Mouse (Mus musculus): Measurements from ENCODE around the gene Rin1. TPM values are rescaled to one million over a fixed set of nuclear protein-coding genes. Genes with fewer than 3 reads are reported as not detected.
A peak's percentile ranks its signal among the peaks of the same experiment; 100 is the strongest.

Rin1 gene
- polyA plus RNA-seq, 1 experiment from 2014 or later, result 1.1 TPM

- 11% methylated on average over 41 of the region's 41 CpGs for WGBS
- ATAC-seq (ENCODE audit: low FRiP score) (0 out of 2 replicates have a peak, but pooled peaks have one; percentile 1), DNase-seq (ENCODE audit: low spot score) (no peak)
Measured at GRCm38 (mm10) chr19:5039301-5040114, 10.8 kb upstream of the Rin1 start.

GRCm38 (mm10) chr19:5040862-5041523 is 9.3 kb upstream of the Rin1 start, which contains the start of gene Brms1:
Gene Brms1 (plus strand): TSS chr19:5041354.
- H3K4me1 ChIP-seq (replicated peaks; ENCODE audit: control insufficient read depth, insufficient read depth, low read length), result peaks cover 27% of the 10 kb centered on the region
- DNase-seq (ENCODE audit: low spot score), result peak; percentile 97
- ATAC-seq (ENCODE audit: low FRiP score), result peak; percentile 77
- H3K27me3 ChIP-seq (ENCODE audit: control insufficient read depth, insufficient read depth, low read length), result no peaks in the 10 kb centered on the region
- H3K36me3 ChIP-seq (replicated peaks; ENCODE audit: control insufficient read depth, insufficient read depth), result peaks cover 27% of the 10 kb centered on the region
- 6% methylated on average over 40 of the region's 40 CpGs for WGBS
- H3K27ac ChIP-seq, result peak within 1 kb of the TSS; percentile 69
- H3K4me3 ChIP-seq (replicated peaks; ENCODE audit: low read length), result peak within 1 kb of the TSS; percentile 80
- peak within 1 kb of the TSS; percentile 87 for H3K9ac ChIP-seq
- H3K4me2 ChIP-seq (replicated peaks), result peak within 1 kb of the TSS; percentile 96
- H3K9me3 ChIP-seq (ENCODE audit: control insufficient read depth, low read length), result no peaks in the 10 kb centered on the region

More at GRCm38 (mm10) chr19:5039301-5040114, 10.8 kb upstream of the Rin1 start:
- Histone ChIP-seq H3K4me2 (replicated peaks) (peak overlapping the region; percentile 96), H3K9me3 (ENCODE audit: control insufficient read depth, low read length) (no peaks in the 10 kb centered on the region), H3K27me3 (ENCODE audit: control insufficient read depth, insufficient read depth, low read length) (no peaks in the 10 kb centered on the region), H3K4me3 (replicated peaks; ENCODE audit: low read length) (peak overlapping the region; percentile 80), H3K4me1 (replicated peaks; ENCODE audit: control insufficient read depth, insufficient read depth, low read length) (peaks cover 27% of the 10 kb centered on the region), H3K27ac (peak overlapping the region; percentile 86), H3K36me3 (replicated peaks; ENCODE audit: control insufficient read depth, insufficient read depth) (peaks cover 21% of the 10 kb centered on the region), H3K9ac (peak overlapping the region; percentile 87)

GRCm38 (mm10) chr19:5041588-5041987 is 8.7 kb upstream of the Rin1 start:
- peak; percentile 22 for ATAC-seq (ENCODE audit: low FRiP score)
- Histone ChIP-seq H3K9me3 (ENCODE audit: control insufficient read depth, low read length) (no peaks in the 10 kb centered on the region), H3K4me1 (replicated peaks; ENCODE audit: control insufficient read depth, insufficient read depth, low read length) (peaks cover 27% of the 10 kb centered on the region), H3K27ac (peak overlapping the region; percentile 55; the same call in 1 of the 2 replicates), H3K4me3 (replicated peaks; ENCODE audit: low read length) (peak overlapping the region; percentile 80), H3K27me3 (ENCODE audit: control insufficient read depth, insufficient read depth, low read length) (no peaks in the 10 kb centered on the region), H3K36me3 (replicated peaks; ENCODE audit: control insufficient read depth, insufficient read depth) (peaks cover 33% of the 10 kb centered on the region), H3K4me2 (replicated peaks) (peak overlapping the region; percentile 96), H3K9ac (peak overlapping the region; percentile 82)
- 3% methylated on average over 16 of the region's 16 CpGs for WGBS
- no peak for DNase-seq (ENCODE audit: low spot score)

- no peak overlapping the region for H3K27ac ChIP-seq
- ATAC-seq (ENCODE audit: low FRiP score) (no peak), DNase-seq (ENCODE audit: low spot score) (no peak)
- H3K27me3 ChIP-seq (ENCODE audit: control insufficient read depth, insufficient read depth, low read length), result peaks cover 11% of the 10 kb centered on the region
- no peak overlapping the region for H3K4me2 ChIP-seq (replicated peaks)
- peaks cover 62% of the 10 kb centered on the region for H3K36me3 ChIP-seq (replicated peaks; ENCODE audit: control insufficient read depth, insufficient read depth)
- H3K4me1 ChIP-seq (replicated peaks; ENCODE audit: control insufficient read depth, insufficient read depth, low read length), result peaks cover 18% of the 10 kb centered on the region
- H3K4me3 ChIP-seq (replicated peaks; ENCODE audit: low read length), result no peak overlapping the region
- no peaks in the 10 kb centered on the region for H3K9me3 ChIP-seq (ENCODE audit: control insufficient read depth, low read length)
- no peak overlapping the region for H3K9ac ChIP-seq
- 79% methylated on average over 4 of the region's 4 CpGs for WGBS
Measured at GRCm38 (mm10) chr19:5045531-5045930, 4.8 kb upstream of the Rin1 start.

GRCm38 (mm10) chr19:5048138-5049056 is 1.9 kb upstream of the Rin1 start:
- Histone ChIP-seq H3K27ac (no peak overlapping the region), H3K4me3 (replicated peaks; ENCODE audit: low read length) (no peak overlapping the region), H3K4me1 (replicated peaks; ENCODE audit: control insufficient read depth, insufficient read depth, low read length) (0 out of 2 replicates have a peak, but pooled peaks cover 8% of the 10 kb centered on the region), H3K27me3 (ENCODE audit: control insufficient read depth, insufficient read depth, low read length) (peaks cover 40% of the 10 kb centered on the region), H3K36me3 (replicated peaks; ENCODE audit: control insufficient read depth, insufficient read depth) (peaks cover 51% of the 10 kb centered on the region), H3K9ac (no peak overlapping the region), H3K4me2 (replicated peaks) (no peak overlapping the region), H3K9me3 (ENCODE audit: control insufficient read depth, low read length) (no peaks in the 10 kb centered on the region)
- DNase-seq (ENCODE audit: low spot score) (no peak), ATAC-seq (ENCODE audit: low FRiP score) (no peak)
- WGBS, result 86% methylated on average over 14 of the region's 14 CpGs

GRCm38 (mm10) chr19:5049325-5049724 is 956 bp upstream of the Rin1 start:
- no peak overlapping the region for H3K9ac ChIP-seq
- no peak for ATAC-seq (ENCODE audit: low FRiP score)
- 0 out of 2 replicates have a peak, but pooled peaks cover 8% of the 10 kb centered on the region for H3K4me1 ChIP-seq (replicated peaks; ENCODE audit: control insufficient read depth, insufficient read depth, low read length)
- no peak overlapping the region for H3K27ac ChIP-seq
- no peak overlapping the region for H3K4me3 ChIP-seq (replicated peaks; ENCODE audit: low read length)
- no peaks in the 10 kb centered on the region for H3K9me3 ChIP-seq (ENCODE audit: control insufficient read depth, low read length)
- H3K27me3 ChIP-seq (ENCODE audit: control insufficient read depth, insufficient read depth, low read length), result peaks cover 46% of the 10 kb centered on the region
- peaks cover 42% of the 10 kb centered on the region for H3K36me3 ChIP-seq (replicated peaks; ENCODE audit: control insufficient read depth, insufficient read depth)
- WGBS, result 72% methylated on average over 6 of the region's 6 CpGs
- no peak for DNase-seq (ENCODE audit: low spot score)
- H3K4me2 ChIP-seq (replicated peaks), result no peak overlapping the region

GRCm38 (mm10) chr19:5051031-5051430 is 750 bp downstream of the Rin1 start:
- peaks cover 46% of the 10 kb centered on the region for H3K27me3 ChIP-seq (ENCODE audit: control insufficient read depth, insufficient read depth, low read length)
- H3K4me3 ChIP-seq (replicated peaks; ENCODE audit: low read length), result no peak overlapping the region
- H3K9me3 ChIP-seq (ENCODE audit: control insufficient read depth, low read length), result no peaks in the 10 kb centered on the region
- peaks cover 34% of the 10 kb centered on the region for H3K36me3 ChIP-seq (replicated peaks; ENCODE audit: control insufficient read depth, insufficient read depth)
- WGBS, result 11% methylated on average over 17 of the region's 17 CpGs
- 0 out of 2 replicates have a peak, but pooled peaks cover 8% of the 10 kb centered on the region for H3K4me1 ChIP-seq (replicated peaks; ENCODE audit: control insufficient read depth, insufficient read depth, low read length)
- peak overlapping the region; percentile 10; the same call in 1 of the 2 replicates for H3K9ac ChIP-seq
- no peak overlapping the region for H3K27ac ChIP-seq
- DNase-seq (ENCODE audit: low spot score) (no peak), ATAC-seq (ENCODE audit: low FRiP score) (no peak)
- no peak overlapping the region; the same call in 1 of the 2 replicates for H3K4me2 ChIP-seq (replicated peaks)

- H3K4me3 ChIP-seq (replicated peaks; ENCODE audit: low read length), result no peak overlapping the region
- H3K27ac ChIP-seq, result no peak overlapping the region
- peaks cover 30% of the 10 kb centered on the region for H3K36me3 ChIP-seq (replicated peaks; ENCODE audit: control insufficient read depth, insufficient read depth)
- 37% methylated on average over 3 of the region's 3 CpGs for WGBS
- peaks cover 46% of the 10 kb centered on the region for H3K27me3 ChIP-seq (ENCODE audit: control insufficient read depth, insufficient read depth, low read length)
- no peak for DNase-seq (ENCODE audit: low spot score)
- 0 out of 2 replicates have a peak, but pooled peaks cover 8% of the 10 kb centered on the region for H3K4me1 ChIP-seq (replicated peaks; ENCODE audit: control insufficient read depth, insufficient read depth, low read length)
- no peak overlapping the region for H3K4me2 ChIP-seq (replicated peaks)
- H3K9me3 ChIP-seq (ENCODE audit: control insufficient read depth, low read length), result no peaks in the 10 kb centered on the region
- H3K9ac ChIP-seq, result peak overlapping the region; percentile 10; the same call in 1 of the 2 replicates
- ATAC-seq (ENCODE audit: low FRiP score), result no peak
Measured at GRCm38 (mm10) chr19:5051515-5051914, 1.2 kb downstream of the Rin1 start.
